Mouse (Mus musculus) hindbrain, embryonic 10.5 days (tissue): ENCODE data around the gene Irgc1. TPM values are rescaled to one million over a fixed set of nuclear protein-coding genes. Genes with fewer than 3 reads are reported as not detected.

Experiments
- DNase-seq: peaks from one replicate; pipeline ENCODE4 v3.0.0-alpha.2; 2017; ENCODE audit warnings: low spot score
- H3K27ac ChIP-seq: fragments of 300-500 bp; sonication (generic); 2 replicates; pipeline ENCODE4 v1.5.1; 2016; ENCODE audit warnings: mild to moderate bottlenecking, moderate library complexity
- H3K27me3 ChIP-seq: fragments of 300-500 bp; sonication (generic); 2 replicates; pipeline ENCODE4 v1.6.1; 2016; ENCODE audit warnings: mild to moderate bottlenecking; ENCODE audit not compliant: poor library complexity, insufficient read depth, severe bottlenecking
- H3K36me3 ChIP-seq: fragments of 300-500 bp; sonication (generic); 2 replicates; pipeline ENCODE4 v1.6.1; 2016; ENCODE audit warnings: mild to moderate bottlenecking, moderate library complexity
- H3K4me1 ChIP-seq: fragments of 300-500 bp; sonication (generic); replicated peaks from 2 replicates; pipeline ENCODE4 v1.6.1; 2016; ENCODE audit warnings: mild to moderate bottlenecking
- H3K4me3 ChIP-seq: fragments of 300-500 bp; sonication (generic); 2 replicates; pipeline ENCODE4 v1.5.1; 2016; ENCODE audit warnings: mild to moderate bottlenecking, moderate library complexity
- H3K9me3 ChIP-seq: fragments of 300-500 bp; sonication (generic); 2 replicates; pipeline ENCODE4 v1.6.1; 2016; ENCODE audit warnings: mild to moderate bottlenecking, moderate library complexity
- WGBS: fragments of 180-500 bp; shearing (Covaris S2); methylation state at CpG from one replicate; pipeline ENCODE4 v1.1.7; 2016; 5-methylcytosine and 5-hydroxymethylcytosine counted together
- polyA plus RNA-seq: library from polyadenylated mRNA; unstranded; fragments of >200 nt; fragmentation: Nextera tagmentation; extraction: Ambion mirVana; gene quantifications from 2 replicates; pipeline ENCODE4 v1.2.1, GENCODE M21; 2016

Gene Irgc1
- polyA plus RNA-seq, 1 experiment from 2014 or later: not detected

DNA sequence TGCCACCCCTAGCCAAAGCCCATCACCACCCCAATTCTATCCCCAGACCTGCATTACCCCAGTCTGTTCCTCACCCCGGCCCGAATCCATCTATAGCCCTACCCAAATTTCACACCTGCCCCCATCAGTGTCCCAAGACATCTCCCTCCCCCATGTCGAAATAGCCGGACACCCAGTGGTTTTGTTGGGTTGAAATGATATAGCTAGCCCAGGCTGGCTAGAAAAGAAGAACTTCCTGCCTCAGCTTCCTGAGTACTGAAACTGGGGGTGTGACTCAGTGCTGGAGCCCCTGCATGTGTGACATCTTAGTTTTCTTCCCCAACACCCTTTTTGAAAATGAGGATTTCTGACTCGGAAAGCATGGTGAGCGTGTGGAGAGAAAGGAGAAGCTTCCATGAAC is 14.7 kb upstream of the Irgc1 start:
- Histone ChIP-seq H3K27me3 (peaks cover 11% of the 10 kb centered on the region; the same call in 1 of the 2 replicates), H3K4me3 (no peak overlapping the region), H3K4me1 (peaks cover 13% of the 10 kb centered on the region), H3K36me3 (no peaks in the 10 kb centered on the region), H3K9me3 (peaks cover 12% of the 10 kb centered on the region; the same call in 1 of the 2 replicates), H3K27ac (no peak overlapping the region)
- DNase-seq: no peak
- 91% methylated on average over 6 of the region's 6 CpGs for WGBS

DNA sequence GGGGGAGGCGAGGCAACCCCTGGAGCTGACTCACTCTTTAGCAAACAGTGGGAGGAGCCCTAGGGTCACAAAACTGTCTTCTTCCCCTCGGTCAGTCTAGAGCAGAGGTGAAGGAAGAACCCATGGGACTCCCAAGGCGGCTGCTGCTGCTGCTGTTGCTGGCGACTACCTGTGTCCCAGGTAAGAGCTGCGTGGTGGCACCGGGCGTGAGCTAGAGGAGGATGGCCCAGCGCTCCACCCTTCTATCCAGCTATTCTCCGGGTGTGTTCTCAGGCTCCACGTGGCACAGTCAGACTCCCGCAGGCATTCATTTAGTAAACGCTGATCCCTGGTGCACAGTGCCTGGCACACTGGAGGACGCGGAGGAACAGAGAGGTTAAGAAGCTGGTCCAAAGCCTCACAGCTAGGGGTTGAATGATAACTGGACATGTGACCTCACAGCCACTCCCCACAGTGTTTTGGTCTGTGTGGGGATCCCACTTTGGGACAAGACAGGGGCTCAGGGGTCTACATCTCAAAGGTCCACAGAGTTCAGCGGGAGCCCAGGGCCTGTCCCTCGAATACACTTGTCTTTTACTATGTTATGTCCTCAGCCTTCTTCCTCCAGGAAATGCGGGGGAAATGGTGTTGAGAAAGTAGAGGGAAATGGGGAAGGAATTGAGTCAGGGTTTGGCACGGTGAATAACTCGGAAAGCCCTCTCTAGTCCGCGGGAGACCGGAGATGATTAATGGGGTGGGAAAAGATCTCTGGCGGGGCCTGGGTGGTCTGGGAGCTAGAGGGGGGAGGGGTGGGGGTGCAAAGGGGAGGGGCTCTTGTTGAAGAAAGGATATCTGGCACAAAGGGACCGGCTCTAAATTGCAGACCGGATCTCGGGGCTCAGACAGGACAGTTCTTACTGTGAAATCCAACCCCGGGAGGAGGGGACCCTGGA is 10.6 kb upstream of the Irgc1 start, which contains the start of gene Plaur:
Plaur (plus strand) TSS at position 97 of the 932 bp plus-strand sequence.
- peak within 1 kb of the TSS; percentile 51; the same call in 1 of the 2 replicates for H3K27ac ChIP-seq
- peak within 1 kb of the TSS; percentile 34 for H3K4me3 ChIP-seq
- DNase-seq: peak; percentile 44
- peaks cover 11% of the 10 kb centered on the region; the same call in 1 of the 2 replicates for H3K27me3 ChIP-seq
- no peaks in the 10 kb centered on the region for H3K36me3 ChIP-seq
- 10% methylated on average over 27 of the region's 27 CpGs for WGBS
- H3K4me1 ChIP-seq: peaks cover 13% of the 10 kb centered on the region
- no peaks in the 10 kb centered on the region for H3K9me3 ChIP-seq

DNA sequence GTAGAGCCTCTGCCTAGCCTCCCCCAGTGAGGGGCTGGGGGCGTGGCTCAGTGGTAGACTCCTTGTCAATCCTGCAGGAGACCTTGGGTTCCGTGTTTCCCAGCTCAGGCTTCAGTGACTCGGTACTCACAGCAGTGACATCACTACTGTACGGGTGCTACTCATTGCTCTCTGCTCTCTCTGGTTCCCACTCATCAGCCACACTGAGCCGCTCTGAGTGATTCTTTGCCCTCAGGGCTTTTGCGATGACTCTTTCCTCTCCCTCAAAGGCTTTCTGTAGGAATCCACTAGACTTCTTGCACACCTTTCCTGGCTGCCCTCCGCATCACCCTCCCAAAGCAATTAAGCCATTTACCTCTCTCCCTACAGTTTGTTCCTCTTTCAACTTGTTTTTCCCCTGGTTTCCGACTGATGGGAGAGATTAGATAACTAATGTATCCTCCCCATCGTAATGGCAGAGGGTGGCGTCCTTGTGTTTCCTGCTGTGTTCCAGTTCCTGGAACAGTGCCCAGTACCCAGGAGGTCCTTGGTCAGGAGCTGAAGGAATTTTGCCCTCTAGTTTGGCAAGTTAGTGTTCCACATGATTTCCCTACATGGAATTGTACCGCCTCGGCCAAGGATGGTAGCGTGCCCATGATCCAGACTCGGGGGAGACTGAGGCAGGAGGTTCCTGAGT is 9.4 kb upstream of the Irgc1 start:
- Histone ChIP-seq H3K4me3 (no peak overlapping the region), H3K27ac (no peak overlapping the region), H3K4me1 (peaks cover 13% of the 10 kb centered on the region), H3K27me3 (peaks cover 11% of the 10 kb centered on the region; the same call in 1 of the 2 replicates), H3K36me3 (no peaks in the 10 kb centered on the region), H3K9me3 (no peaks in the 10 kb centered on the region)
- 71% methylated on average over 14 of the region's 14 CpGs for WGBS
- no peak for DNase-seq

DNA sequence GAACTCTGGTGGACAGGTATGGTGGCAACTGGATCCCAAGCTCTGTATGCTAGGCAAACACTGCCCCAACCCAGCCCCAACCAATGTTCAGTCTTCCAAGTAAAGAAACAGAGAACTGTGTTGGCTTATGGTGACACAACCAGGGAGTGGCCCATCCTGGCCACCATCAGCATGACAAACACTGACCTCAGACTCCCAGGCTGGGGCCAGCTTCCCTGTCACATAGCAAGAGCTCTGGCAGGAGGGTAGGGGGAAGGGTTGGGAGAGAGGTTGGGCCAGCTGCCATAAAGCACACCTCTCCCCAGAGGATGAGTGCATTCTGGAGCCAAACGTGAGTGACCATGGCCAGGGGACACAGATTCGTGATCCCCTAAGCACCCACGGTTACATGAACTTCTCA is 7.7 kb upstream of the Irgc1 start:
- Histone ChIP-seq H3K4me3 (no peak overlapping the region), H3K4me1 (peaks cover 13% of the 10 kb centered on the region), H3K9me3 (no peaks in the 10 kb centered on the region), H3K36me3 (no peaks in the 10 kb centered on the region), H3K27ac (no peak overlapping the region), H3K27me3 (peaks cover 11% of the 10 kb centered on the region; the same call in 1 of the 2 replicates)
- DNase-seq: no peak
- WGBS: 72% methylated on average over 3 of the region's 3 CpGs

DNA sequence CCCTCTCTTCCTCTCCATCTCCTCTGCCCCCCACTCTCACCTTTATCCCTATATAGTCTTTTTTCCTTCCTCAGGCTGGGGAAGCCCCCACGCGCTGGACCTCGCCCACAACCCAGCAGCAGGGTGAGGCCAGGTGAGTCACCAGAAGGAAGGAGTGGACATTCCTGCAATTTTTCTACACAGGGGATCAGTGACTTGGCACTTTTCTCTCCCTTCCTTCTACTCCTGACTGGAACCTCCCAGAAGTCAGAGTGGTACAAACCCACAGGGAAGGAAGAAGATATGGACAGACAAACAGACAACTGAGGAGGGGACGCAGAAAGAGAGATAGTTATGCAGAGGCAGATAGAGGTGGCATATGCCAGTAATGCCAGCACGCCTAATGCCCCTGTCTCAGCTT is 7.3 kb upstream of the Irgc1 start:
- H3K9me3 ChIP-seq: no peaks in the 10 kb centered on the region
- H3K27ac ChIP-seq: no peak overlapping the region
- no peak for DNase-seq
- no peak overlapping the region for H3K4me3 ChIP-seq
- 81% methylated on average over 5 of the region's 5 CpGs for WGBS
- no peaks in the 10 kb centered on the region for H3K36me3 ChIP-seq
- H3K27me3 ChIP-seq: peaks cover 11% of the 10 kb centered on the region; the same call in 1 of the 2 replicates
- H3K4me1 ChIP-seq: peaks cover 13% of the 10 kb centered on the region

DNA sequence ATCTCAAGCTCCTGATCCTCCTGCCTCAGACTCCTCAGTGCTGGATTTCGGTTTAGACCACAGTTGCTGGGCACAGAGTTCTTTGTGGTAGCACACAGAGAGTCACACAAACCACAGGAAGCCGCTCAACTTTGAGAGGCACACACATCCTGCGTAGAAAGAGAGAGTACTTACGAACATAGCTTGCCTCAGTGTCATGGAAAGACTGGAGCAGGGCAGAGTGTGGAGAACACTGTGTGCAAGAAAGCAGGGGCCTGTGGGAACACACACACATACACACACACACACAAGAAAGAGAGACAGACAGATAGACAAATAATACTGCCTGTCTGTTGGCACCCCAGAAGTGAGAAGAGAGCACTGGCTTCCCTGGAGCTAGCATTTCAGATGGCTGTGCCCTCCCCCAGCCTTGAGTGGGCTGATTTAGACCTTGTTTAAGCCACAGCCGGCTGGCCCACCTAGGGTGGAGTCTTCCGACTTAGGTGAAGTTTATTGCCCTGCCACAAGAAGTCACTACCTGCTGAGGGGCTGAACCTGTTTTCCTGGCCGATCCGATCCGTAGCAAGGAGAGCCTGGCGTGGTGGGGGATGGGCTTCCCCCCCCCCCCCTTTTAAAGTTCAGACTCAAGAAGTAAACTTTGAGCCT is 5.8 kb upstream of the Irgc1 start:
- no peak for DNase-seq
- Histone ChIP-seq H3K4me1 (peaks cover 8% of the 10 kb centered on the region), H3K9me3 (no peaks in the 10 kb centered on the region), H3K4me3 (no peak overlapping the region), H3K27ac (no peak overlapping the region), H3K27me3 (peaks cover 6% of the 10 kb centered on the region; the same call in 1 of the 2 replicates), H3K36me3 (no peaks in the 10 kb centered on the region)
- 73% methylated on average over 10 of the region's 10 CpGs for WGBS

DNA sequence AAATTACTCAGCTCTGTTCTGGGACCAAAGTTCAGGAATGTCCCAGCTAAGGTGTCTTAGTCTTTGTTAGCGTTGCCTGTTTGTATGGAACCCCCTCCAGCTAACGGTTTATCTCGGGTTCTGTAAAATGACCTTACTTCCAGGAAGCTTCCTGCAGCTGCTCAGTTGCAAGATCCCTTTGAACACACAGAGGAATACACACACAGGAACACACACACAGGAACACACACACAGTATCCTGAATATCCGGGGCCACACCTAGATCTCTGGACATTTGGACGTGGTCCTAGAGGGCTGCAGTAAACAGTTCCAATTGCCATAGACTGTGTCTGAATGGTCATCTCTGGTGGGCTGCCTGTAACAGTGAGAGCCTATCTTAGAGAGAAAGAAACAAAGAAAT is 3.6 kb upstream of the Irgc1 start:
- Histone ChIP-seq H3K27ac (no peak overlapping the region), H3K27me3 (no peaks in the 10 kb centered on the region), H3K9me3 (no peaks in the 10 kb centered on the region), H3K4me3 (no peak overlapping the region), H3K4me1 (no peaks in the 10 kb centered on the region), H3K36me3 (no peaks in the 10 kb centered on the region)
- DNase-seq: no peak
- WGBS: 84% methylated on average over 5 of the region's 5 CpGs

DNA sequence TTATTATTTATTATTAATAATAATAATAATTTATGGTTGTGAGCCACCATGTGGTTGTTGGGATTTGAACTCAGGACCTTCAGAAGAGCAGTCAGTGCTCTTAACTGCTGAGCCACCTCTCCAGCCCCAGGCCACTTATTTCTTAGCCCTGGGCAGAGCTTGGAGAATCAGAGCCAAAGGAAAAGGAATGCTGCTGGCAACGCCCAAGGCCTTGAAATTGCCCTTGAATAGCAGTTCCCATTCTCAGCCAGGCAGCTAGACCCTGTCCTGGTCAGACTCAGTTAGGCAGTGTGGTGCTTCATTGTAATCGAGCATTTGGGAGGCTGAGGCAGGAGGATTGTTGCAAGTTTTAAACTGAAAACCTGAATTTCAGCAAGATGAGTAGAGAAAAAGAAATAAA is 2.1 kb upstream of the Irgc1 start:
- H3K9me3 ChIP-seq: no peaks in the 10 kb centered on the region
- H3K4me3 ChIP-seq: no peak overlapping the region
- no peaks in the 10 kb centered on the region for H3K27me3 ChIP-seq
- no peaks in the 10 kb centered on the region for H3K4me1 ChIP-seq
- H3K27ac ChIP-seq: no peak overlapping the region
- 73% methylated on average over 2 of the region's 2 CpGs for WGBS
- DNase-seq: no peak
- H3K36me3 ChIP-seq: no peaks in the 10 kb centered on the region

DNA sequence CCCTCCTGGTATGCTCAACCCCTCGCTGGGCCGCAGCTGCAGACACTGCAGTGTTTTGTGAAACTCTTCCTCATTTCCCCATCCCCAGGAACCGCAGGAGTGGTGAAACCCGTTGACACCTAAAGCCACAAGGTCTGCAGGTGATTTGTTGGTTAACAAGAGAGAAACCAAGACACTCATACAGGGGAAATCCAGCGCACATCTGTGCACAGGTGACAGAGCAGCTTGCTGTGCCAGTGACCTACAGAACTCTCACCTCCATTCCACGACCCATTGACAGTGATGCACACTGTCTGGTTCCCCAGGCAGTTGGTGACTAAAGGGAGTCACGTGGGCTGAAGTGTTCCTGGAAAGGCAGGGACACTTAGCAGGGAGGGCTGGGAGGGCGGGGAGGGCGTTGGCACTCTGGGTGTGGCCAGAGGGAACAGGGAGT is 1.5 kb downstream of the Irgc1 start:
- Histone ChIP-seq H3K4me3 (no peak overlapping the region), H3K27ac (no peak overlapping the region), H3K9me3 (0 out of 2 replicates have a peak, but pooled peaks cover 5% of the 10 kb centered on the region), H3K27me3 (no peaks in the 10 kb centered on the region), H3K4me1 (no peaks in the 10 kb centered on the region), H3K36me3 (no peaks in the 10 kb centered on the region)
- DNase-seq: no peak
- WGBS: 70% methylated on average over 9 of the region's 9 CpGs

DNA sequence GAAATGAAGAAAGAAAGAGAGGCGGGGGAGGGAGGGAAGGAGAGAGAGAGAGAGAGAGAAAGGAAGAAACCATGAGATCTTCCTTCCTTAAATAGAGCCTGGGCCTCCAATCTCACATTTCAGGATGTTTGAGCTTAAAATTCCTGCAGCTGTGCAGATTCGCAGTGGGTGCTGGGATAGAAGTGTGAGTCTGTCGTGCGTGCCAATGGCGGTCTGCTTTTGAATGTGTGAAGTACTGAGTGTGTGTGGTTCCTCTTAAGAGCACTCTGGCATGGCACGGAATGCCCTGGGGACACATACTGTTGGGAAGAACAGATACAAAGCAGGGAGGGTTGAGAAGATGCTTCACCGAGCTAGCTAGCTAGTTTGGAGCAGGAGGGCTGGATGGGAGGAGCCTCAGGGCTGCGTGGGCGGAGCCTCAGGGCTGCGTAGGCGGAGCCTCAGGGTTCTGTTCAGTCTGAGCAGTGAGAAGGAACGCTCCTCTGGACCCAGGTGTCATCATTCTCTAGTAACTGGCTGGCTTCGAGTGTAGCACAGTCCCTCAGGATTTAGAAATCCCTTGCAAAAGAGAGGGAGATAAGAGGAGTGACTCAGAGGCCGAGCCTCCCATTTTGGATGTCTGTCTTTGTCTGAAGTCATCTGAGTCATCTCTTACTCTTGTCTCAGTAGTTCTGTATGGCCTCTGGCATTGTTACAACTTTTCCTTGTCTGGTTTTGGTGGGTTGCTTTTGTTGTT is 3.1 kb downstream of the Irgc1 start:
- Histone ChIP-seq H3K36me3 (no peaks in the 10 kb centered on the region), H3K9me3 (0 out of 2 replicates have a peak, but pooled peaks cover 6% of the 10 kb centered on the region), H3K4me1 (no peaks in the 10 kb centered on the region), H3K27me3 (no peaks in the 10 kb centered on the region), H3K4me3 (no peak overlapping the region), H3K27ac (no peak overlapping the region)
- WGBS: 66% methylated on average over 14 of the region's 14 CpGs
- no peak for DNase-seq

DNA sequence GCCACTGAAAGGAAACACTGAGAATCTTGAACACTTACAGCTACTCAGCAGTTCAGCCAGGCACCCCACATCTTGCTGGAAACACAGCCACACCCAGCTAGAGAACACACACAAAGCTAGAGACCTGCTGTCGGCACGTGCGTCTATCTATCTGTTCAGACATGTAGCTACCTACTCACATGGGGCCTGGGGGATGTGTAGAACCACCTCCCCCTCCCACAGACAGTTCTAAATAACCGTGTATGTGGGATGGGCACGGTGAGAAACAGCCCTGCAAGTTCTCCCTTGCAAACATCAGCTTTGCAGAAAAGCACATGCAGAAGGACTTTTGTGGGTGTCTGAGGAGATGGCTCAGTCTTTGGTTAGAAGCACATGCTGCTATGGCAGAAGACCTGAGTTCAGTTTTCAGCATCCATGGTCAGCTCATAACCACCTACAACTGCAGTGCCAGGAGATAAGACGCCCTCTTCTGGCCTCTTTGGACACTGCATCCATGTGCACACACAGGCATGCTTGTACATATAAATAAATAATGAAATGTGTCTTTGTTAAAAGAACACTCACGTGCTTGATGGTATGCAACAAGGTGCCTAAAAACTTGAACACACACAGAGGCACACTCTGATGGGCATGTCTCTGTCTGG is 5.3 kb downstream of the Irgc1 start:
- no peak overlapping the region for H3K27ac ChIP-seq
- no peaks in the 10 kb centered on the region for H3K4me1 ChIP-seq
- 81% methylated on average over 7 of the region's 7 CpGs for WGBS
- H3K9me3 ChIP-seq: 0 out of 2 replicates have a peak, but pooled peaks cover 6% of the 10 kb centered on the region
- no peak for DNase-seq
- no peak overlapping the region for H3K4me3 ChIP-seq
- H3K27me3 ChIP-seq: no peaks in the 10 kb centered on the region
- no peaks in the 10 kb centered on the region for H3K36me3 ChIP-seq
